Mouse (Mus musculus) cortical plate, adult 2 months (tissue): ENCODE data around the gene Man1c1. TPM values are rescaled to one million over a fixed set of nuclear protein-coding genes. Genes with fewer than 3 reads are reported as not detected.
A peak's percentile ranks its signal among the peaks of the same experiment; 100 is the strongest.

Source experiments
- H3K27ac ChIP-seq: fragments of 200-500 bp; 2 replicates; pipeline ENCODE4 v1.5.1; 2012; ENCODE audit warnings: low read length, control low read depth, inconsistent platforms; ENCODE audit not compliant: insufficient read depth
- H3K4me1 ChIP-seq: fragments of 200-500 bp; 2 replicates; pipeline ENCODE4 v1.6.1; 2011; ENCODE audit warnings: low read length; ENCODE audit not compliant: control insufficient read depth, insufficient read depth
- H3K4me3 ChIP-seq: fragments of 200-500 bp; 2 replicates; pipeline ENCODE4 v1.5.1; 2011; ENCODE audit warnings: mild to moderate bottlenecking, low read length, control low read depth; ENCODE audit not compliant: insufficient read depth
- CTCF ChIP-seq: fragments of 200-500 bp; IDR thresholded peaks from 2 replicates; pipeline ENCODE4 v1.5.1; 2011; ENCODE audit warnings: mild to moderate bottlenecking, control low read depth, low read length; ENCODE audit not compliant: insufficient read depth; ENCODE audit errors: extremely low read depth
- POLR2A ChIP-seq: fragments of 200-500 bp; IDR thresholded peaks from 2 replicates; pipeline ENCODE4 v1.6.1; 2011; ENCODE audit warnings: mild to moderate bottlenecking, low read length, control low read depth; ENCODE audit not compliant: insufficient read depth; ENCODE audit errors: extremely low read depth
- polyA plus RNA-seq: library from polyadenylated mRNA; depleted of rRNA; stranded (reverse); fragments of >200 nt; gene quantifications from 2 replicates; pipeline ENCODE4 v1.2.3, GENCODE M21; 2012

The Man1c1 gene
- polyA plus RNA-seq, 1 experiment = 20.5 TPM

DNA sequence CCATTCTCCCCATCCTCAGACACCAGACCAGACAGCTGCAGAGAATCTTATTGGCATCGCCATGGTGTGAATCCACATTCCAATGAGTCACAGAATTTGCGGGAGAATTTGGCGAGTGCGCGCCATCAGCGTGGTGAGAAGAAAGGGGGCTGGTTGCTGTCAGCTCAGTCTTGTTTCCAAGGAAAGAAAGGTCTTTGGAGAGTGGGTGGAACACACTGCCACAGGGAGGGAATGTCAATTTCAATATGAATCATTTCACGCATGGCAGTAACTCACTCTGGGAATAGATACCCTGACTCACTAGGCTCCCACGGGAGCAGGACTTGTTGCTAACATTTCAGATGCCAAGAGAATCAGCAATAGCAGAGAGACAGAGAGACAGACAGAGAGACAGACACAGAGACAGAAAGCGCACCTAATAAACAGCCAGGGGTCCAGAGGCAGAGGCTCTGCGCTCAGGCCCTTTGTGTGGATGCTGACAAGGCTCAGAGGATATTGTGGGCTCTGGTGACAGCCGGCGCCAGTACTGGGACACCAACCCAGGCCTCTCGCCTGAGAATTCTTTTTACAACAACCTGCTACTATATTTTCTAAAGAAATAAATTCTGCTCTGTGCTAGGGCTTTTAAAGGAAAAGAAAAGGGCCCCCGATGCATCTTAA, 72.5 kb downstream of the Man1c1 start:
- H3K4me1 ChIP-seq = peaks cover 19% of the 10 kb centered on the region
- TF ChIP-seq POLR2A = no peak
- TF ChIP-seq CTCF = no peak
- H3K4me3 ChIP-seq = no peak overlapping the region
- peak overlapping the region; percentile 61; the same call in 1 of the 2 replicates for H3K27ac ChIP-seq

DNA sequence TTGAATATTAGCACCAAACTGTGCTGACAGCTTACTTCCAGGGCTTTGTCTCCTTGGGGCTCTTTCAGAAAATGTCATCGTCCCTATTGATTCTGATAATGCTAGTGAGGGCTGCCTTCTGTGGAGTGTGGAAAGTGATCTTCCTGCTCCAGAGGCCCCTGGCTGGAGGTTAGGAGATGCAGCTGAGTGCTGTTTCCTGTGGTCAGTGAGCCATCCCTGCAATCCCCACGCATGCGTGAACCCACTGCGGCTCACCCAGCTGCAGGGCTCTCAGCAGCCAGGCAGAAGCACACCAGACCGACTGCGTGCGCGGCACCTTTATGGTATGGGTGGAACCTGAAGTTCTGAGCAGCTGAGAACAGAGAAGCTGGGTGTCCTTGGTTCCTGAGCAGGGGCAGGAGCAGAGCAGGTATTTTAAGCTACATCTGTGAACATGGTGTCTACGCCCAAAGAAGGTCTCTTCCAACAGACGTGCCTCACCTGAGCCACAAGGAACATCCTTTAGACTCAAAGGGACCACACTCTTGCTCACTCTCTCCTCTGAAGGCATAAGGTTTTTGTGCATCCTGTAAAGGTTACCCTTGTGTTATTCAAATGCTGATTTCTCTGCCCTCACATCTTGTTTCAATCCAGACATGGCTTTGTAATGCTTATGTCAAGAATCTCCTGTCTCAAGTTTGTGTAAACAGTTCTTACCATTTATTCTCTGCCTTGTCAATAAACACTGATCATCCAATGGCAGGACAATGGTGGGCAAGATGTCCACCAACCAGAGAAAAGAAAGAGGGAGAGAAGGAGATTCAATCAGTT, 75.3 kb downstream of the Man1c1 start:
- Histone ChIP-seq H3K4me3 (no peak overlapping the region), H3K4me1 (peaks cover 25% of the 10 kb centered on the region), H3K27ac (peak overlapping the region; percentile 69)
- no peak for TF ChIP-seq CTCF
- no peak for TF ChIP-seq POLR2A

DNA sequence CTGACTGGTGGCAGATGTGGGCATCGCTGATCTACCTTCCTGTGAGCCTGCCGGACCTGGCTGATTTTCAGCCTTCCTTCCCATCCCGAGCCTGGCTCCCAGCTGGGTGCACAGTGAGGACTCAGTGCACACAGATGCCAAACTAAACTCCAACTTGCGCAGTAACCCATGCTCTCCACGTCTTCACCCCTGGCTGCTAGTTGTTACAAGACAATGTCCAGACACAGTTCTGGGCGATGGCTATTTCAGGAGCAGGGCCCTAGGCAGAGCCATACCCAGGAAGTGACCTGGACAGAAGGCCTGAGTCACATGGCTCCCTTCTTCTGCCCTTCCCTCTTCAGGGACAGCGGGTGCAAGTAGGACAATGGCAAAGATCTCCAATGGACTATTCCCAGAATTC, 76.0 kb downstream of the Man1c1 start:
- Histone ChIP-seq H3K4me1 (peaks cover 25% of the 10 kb centered on the region), H3K4me3 (no peak overlapping the region), H3K27ac (peak overlapping the region; percentile 63; the same call in 1 of the 2 replicates)
- no peak for TF ChIP-seq POLR2A
- no peak for TF ChIP-seq CTCF

DNA sequence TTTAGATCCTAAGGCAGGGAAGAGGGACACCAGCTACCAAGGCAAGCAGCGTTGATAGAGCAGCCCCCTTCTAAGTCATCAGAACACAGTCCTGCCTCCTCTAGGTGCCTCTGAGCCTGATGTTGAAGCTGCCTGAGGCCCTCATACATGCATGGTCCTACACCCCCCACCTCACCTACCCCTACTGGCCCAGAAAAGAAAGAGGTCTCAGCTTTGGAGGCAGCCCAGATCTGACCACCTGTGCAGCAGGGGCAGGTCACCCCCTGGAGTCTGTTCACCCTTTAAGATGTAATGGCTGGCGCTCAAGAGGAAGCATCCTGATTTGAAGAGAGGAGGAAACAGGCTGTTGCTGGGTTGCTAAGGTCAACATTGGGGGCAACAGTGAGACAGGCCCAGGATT, 77.2 kb downstream of the Man1c1 start:
- TF ChIP-seq CTCF (no peak), POLR2A (no peak)
- H3K4me3 ChIP-seq = no peak overlapping the region
- peaks cover 20% of the 10 kb centered on the region for H3K4me1 ChIP-seq
- H3K27ac ChIP-seq = peak overlapping the region; percentile 92

DNA sequence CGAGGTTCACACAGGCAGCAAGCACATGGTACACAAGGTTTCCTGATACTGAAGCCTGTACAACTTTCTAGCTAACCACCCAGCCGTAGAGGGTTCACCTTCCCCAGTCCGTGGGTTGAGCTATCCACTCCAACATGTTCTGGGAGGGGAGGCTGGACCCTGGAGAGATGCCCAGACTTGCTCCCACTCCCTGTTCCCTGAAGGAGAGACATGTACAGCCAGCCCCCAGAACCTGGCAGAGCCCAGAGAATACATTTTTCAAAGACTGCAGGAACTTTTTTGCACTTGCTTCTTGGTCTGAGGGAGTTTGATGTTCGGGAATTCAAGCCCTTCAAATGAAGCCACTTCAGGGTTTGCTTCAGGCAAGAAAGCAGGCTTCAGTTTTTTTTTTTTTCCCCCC, 77.7 kb downstream of the Man1c1 start:
- Histone ChIP-seq H3K27ac (0 out of 2 replicates have a peak overlapping the region, but pooled peaks have one; percentile 92), H3K4me3 (no peak overlapping the region), H3K4me1 (peaks cover 21% of the 10 kb centered on the region)
- TF ChIP-seq POLR2A (no peak), CTCF (no peak)

DNA sequence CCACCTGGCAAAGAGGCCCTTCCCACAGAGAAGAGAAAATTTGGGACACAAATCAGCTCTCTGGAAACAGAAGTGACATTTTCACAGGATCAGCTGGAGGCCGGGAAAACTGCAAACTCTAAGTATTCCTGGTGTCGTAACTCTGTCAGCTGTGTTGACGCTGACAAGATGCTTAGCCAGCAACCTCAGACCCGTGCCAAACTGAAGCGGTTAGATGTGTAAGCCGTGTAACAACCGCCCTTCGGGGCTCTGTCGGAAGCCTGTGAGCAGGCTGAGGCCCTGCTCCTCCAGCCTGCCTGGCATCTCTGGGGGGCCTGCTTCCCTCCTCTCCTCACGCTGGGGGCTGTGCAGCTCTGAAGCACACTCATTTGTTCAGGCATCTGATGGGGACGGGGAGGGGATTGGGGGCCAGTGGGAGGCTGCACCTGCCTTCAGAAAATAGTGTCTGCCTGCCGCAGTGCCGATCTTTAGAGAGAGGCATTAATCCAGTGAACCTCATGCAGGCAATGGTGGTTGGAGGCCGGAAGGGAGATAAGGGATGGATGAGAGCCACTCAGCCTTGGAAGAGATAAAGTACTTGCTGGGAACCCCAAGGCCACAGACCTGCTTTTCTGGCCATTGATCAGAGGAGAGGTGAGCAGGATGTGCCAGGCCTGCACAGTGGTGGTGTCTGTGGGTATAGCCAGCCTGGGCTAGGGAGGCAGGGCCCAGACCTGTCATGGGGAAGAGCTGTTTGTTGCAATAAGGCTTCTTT, 79.8 kb downstream of the Man1c1 start:
- TF ChIP-seq CTCF = no peak
- no peak for TF ChIP-seq POLR2A
- H3K27ac ChIP-seq = peak overlapping the region; percentile 49; the same call in 1 of the 2 replicates
- peaks cover 21% of the 10 kb centered on the region for H3K4me1 ChIP-seq
- H3K4me3 ChIP-seq = no peak overlapping the region

DNA sequence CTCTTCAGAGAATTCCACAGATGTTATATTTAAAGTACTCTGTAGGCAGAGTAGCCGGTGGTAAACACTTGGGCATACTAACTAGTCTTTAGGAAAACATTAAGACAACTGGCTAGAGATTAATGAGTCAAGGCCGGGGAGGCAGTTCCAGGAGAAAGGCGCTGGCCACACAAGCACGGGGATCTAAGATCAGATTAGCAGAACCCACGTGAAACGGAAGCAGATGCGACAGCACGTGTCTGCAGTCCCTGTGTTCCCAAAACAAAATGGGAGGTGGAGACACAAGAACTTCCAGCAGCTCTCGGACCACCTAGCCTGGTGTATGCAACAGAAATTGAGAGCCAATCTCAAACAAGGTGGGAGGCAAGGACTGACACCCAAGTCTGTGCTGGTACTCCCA, 82.4 kb downstream of the Man1c1 start:
- Histone ChIP-seq H3K4me3 (no peak overlapping the region), H3K4me1 (peaks cover 9% of the 10 kb centered on the region), H3K27ac (0 out of 2 replicates have a peak overlapping the region, but pooled peaks have one; percentile 5)
- TF ChIP-seq POLR2A (no peak), CTCF (no peak)

DNA sequence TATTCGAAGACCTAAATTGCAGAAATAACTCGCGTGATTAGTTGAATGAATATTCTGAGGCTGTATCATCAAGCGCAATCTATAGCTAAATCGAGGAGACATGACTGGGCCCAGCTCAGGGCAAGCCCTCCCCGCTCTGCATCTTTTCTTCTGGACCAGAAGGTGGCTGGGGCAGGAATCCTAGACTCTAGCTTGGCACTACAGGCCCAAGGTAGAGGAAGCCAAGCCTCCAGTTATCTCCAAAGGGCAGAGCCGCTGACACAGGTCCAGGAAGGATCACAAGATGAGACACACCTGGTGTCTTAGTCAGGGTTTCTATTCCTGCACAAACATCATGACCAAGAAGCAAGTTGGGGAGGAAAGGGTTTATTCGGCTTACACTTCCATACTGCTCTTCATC, 83.8 kb downstream of the Man1c1 start:
- Histone ChIP-seq H3K4me3 (no peak overlapping the region), H3K4me1 (peaks cover 6% of the 10 kb centered on the region), H3K27ac (no peak overlapping the region)
- no peak for TF ChIP-seq CTCF
- TF ChIP-seq POLR2A = no peak

DNA sequence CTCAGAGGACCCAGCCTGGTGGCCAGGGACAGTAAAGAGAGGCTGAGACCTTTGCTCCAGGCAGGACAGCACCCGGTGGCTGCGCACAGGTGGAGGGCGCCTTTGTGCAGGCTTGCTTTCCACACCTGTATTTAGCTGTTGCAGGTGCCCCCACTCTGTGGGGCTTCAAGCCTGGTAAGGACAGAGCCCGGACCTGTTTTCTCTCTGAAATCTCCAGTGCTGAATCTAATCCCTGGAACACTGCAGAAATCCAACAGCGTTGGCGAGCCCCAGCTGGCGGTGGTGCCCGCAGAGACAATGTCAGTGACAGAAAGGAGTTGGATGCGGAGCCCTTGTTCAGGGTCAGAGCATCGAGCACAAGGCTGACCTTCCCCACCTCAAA, 84.6 kb downstream of the Man1c1 start:
- peaks cover 3% of the 10 kb centered on the region; the same call in 1 of the 2 replicates for H3K4me1 ChIP-seq
- no peak overlapping the region for H3K27ac ChIP-seq
- no peak for TF ChIP-seq CTCF
- no peak for TF ChIP-seq POLR2A
- no peak overlapping the region for H3K4me3 ChIP-seq
